Mouse (Mus musculus): ENCODE data around the gene Ttbk2. TPM values are rescaled to one million over a fixed set of nuclear protein-coding genes. Genes with fewer than 3 reads are reported as not detected.

Ttbk2 gene
- polyA plus RNA-seq, 1 experiment from 2014 or later = 11.1 TPM

- H3K9me3 ChIP-seq (replicated peaks; ENCODE audit: control insufficient read depth, low read length, poor library complexity, severe bottlenecking) = no peaks in the 10 kb centered on the region
- no peak overlapping the region for H3K4me3 ChIP-seq (ENCODE audit: low read depth, low read length)
- H3K27ac ChIP-seq (ENCODE audit: low read length) = no peak overlapping the region
- 83% methylated on average over 6 of the region's 6 CpGs for WGBS
- peaks cover 9% of the 10 kb centered on the region for H3K4me1 ChIP-seq (ENCODE audit: control insufficient read depth, insufficient read depth, low read length)
- H3K27me3 ChIP-seq (ENCODE audit: control insufficient read depth, insufficient read depth, low read depth, low read length) = no peaks in the 10 kb centered on the region
- H3K36me3 ChIP-seq (ENCODE audit: control insufficient read depth, insufficient read depth, low read length) = peaks cover 46% of the 10 kb centered on the region
- ATAC-seq = no peak
- no peak overlapping the region for H3K4me2 ChIP-seq (ENCODE audit: low read length)
- H3K9ac ChIP-seq (ENCODE audit: low read depth, low read length) = no peak overlapping the region
These were observed 126.2 kb downstream of the Ttbk2 start for GRCm38 (mm10) chr2:120724176-120724575.

GRCm38 (mm10) chr2:120723621-120724020 is 126.8 kb downstream of the Ttbk2 start:
- WGBS = 78% methylated on average over 4 of the region's 4 CpGs
- H3K9me3 ChIP-seq (replicated peaks; ENCODE audit: control insufficient read depth, low read length, poor library complexity, severe bottlenecking) = no peaks in the 10 kb centered on the region
- H3K4me2 ChIP-seq (ENCODE audit: low read length) = no peak overlapping the region
- no peak overlapping the region for H3K9ac ChIP-seq (ENCODE audit: low read depth, low read length)
- H3K36me3 ChIP-seq (ENCODE audit: control insufficient read depth, insufficient read depth, low read length) = peaks cover 46% of the 10 kb centered on the region
- no peak overlapping the region for H3K4me3 ChIP-seq (ENCODE audit: low read depth, low read length)
- no peaks in the 10 kb centered on the region for H3K27me3 ChIP-seq (ENCODE audit: control insufficient read depth, insufficient read depth, low read depth, low read length)
- H3K4me1 ChIP-seq (ENCODE audit: control insufficient read depth, insufficient read depth, low read length) = peaks cover 4% of the 10 kb centered on the region
- no peak for ATAC-seq
- H3K27ac ChIP-seq (ENCODE audit: low read length) = no peak overlapping the region

- Histone ChIP-seq H3K27me3 (ENCODE audit: control insufficient read depth, insufficient read depth, low read depth, low read length) (no peaks in the 10 kb centered on the region), H3K36me3 (ENCODE audit: control insufficient read depth, insufficient read depth, low read length) (peaks cover 47% of the 10 kb centered on the region), H3K9me3 (replicated peaks; ENCODE audit: control insufficient read depth, low read length, poor library complexity, severe bottlenecking) (no peaks in the 10 kb centered on the region), H3K4me2 (ENCODE audit: low read length) (no peak overlapping the region), H3K9ac (ENCODE audit: low read depth, low read length) (no peak overlapping the region), H3K27ac (ENCODE audit: low read length) (no peak overlapping the region), H3K4me3 (ENCODE audit: low read depth, low read length) (no peak overlapping the region), H3K4me1 (ENCODE audit: control insufficient read depth, insufficient read depth, low read length) (no peaks in the 10 kb centered on the region)
- no peak for ATAC-seq
- 69% methylated on average over 8 of the region's 8 CpGs for WGBS
These were observed 127.9 kb downstream of the Ttbk2 start for GRCm38 (mm10) chr2:120722491-120722890.

- 88% methylated on average over 2 of the region's 2 CpGs for WGBS
- H3K4me2 ChIP-seq (ENCODE audit: low read length) = no peak overlapping the region
- H3K4me3 ChIP-seq (ENCODE audit: low read depth, low read length) = no peak overlapping the region
- no peaks in the 10 kb centered on the region for H3K27me3 ChIP-seq (ENCODE audit: control insufficient read depth, insufficient read depth, low read depth, low read length)
- no peaks in the 10 kb centered on the region for H3K9me3 ChIP-seq (replicated peaks; ENCODE audit: control insufficient read depth, low read length, poor library complexity, severe bottlenecking)
- peaks cover 51% of the 10 kb centered on the region for H3K36me3 ChIP-seq (ENCODE audit: control insufficient read depth, insufficient read depth, low read length)
- no peak for ATAC-seq
- H3K27ac ChIP-seq (ENCODE audit: low read length) = no peak overlapping the region
- no peaks in the 10 kb centered on the region for H3K4me1 ChIP-seq (ENCODE audit: control insufficient read depth, insufficient read depth, low read length)
- no peak overlapping the region for H3K9ac ChIP-seq (ENCODE audit: low read depth, low read length)
These were observed 128.5 kb downstream of the Ttbk2 start for GRCm38 (mm10) chr2:120721911-120722310.

- over 99% methylated on average over 6 of the region's 6 CpGs for WGBS
- Histone ChIP-seq H3K36me3 (ENCODE audit: control insufficient read depth, insufficient read depth, low read length) (peaks cover 46% of the 10 kb centered on the region), H3K4me2 (ENCODE audit: low read length) (no peak overlapping the region)
These were observed 129.6 kb downstream of the Ttbk2 start for GRCm38 (mm10) chr2:120720821-120721220.

GRCm38 (mm10) chr2:120718496-120718895 is 131.9 kb downstream of the Ttbk2 start:
- H3K27me3 ChIP-seq (ENCODE audit: control insufficient read depth, insufficient read depth, low read depth, low read length) = no peaks in the 10 kb centered on the region
- no peak overlapping the region for H3K27ac ChIP-seq (ENCODE audit: low read length)
- no peak overlapping the region for H3K9ac ChIP-seq (ENCODE audit: low read depth, low read length)
- no peak for ATAC-seq
- H3K4me1 ChIP-seq (ENCODE audit: control insufficient read depth, insufficient read depth, low read length) = no peaks in the 10 kb centered on the region
- peaks cover 44% of the 10 kb centered on the region for H3K36me3 ChIP-seq (ENCODE audit: control insufficient read depth, insufficient read depth, low read length)
- H3K9me3 ChIP-seq (replicated peaks; ENCODE audit: control insufficient read depth, low read length, poor library complexity, severe bottlenecking) = no peaks in the 10 kb centered on the region
- H3K4me3 ChIP-seq (ENCODE audit: low read depth, low read length) = no peak overlapping the region
- no peak overlapping the region for H3K4me2 ChIP-seq (ENCODE audit: low read length)
- 97% methylated on average over 8 of the region's 8 CpGs for WGBS

More at GRCm38 (mm10) chr2:120720821-120721220, 129.6 kb downstream of the Ttbk2 start:
- Histone ChIP-seq H3K27me3 (ENCODE audit: control insufficient read depth, insufficient read depth, low read depth, low read length) (no peaks in the 10 kb centered on the region), H3K9me3 (replicated peaks; ENCODE audit: control insufficient read depth, low read length, poor library complexity, severe bottlenecking) (no peaks in the 10 kb centered on the region), H3K27ac (ENCODE audit: low read length) (no peak overlapping the region), H3K4me3 (ENCODE audit: low read depth, low read length) (no peak overlapping the region), H3K4me1 (ENCODE audit: control insufficient read depth, insufficient read depth, low read length) (no peaks in the 10 kb centered on the region), H3K9ac (ENCODE audit: low read depth, low read length) (no peak overlapping the region)
- no peak for ATAC-seq

GRCm38 (mm10) chr2:120713441-120713840 is 137.0 kb downstream of the Ttbk2 start:
- no peak overlapping the region for H3K9ac ChIP-seq (ENCODE audit: low read depth, low read length)
- no peak for ATAC-seq
- no peak overlapping the region for H3K4me2 ChIP-seq (ENCODE audit: low read length)
- H3K27ac ChIP-seq (ENCODE audit: low read length) = no peak overlapping the region
- 98% methylated on average over 3 of the region's 3 CpGs for WGBS
- H3K27me3 ChIP-seq (ENCODE audit: control insufficient read depth, insufficient read depth, low read depth, low read length) = no peaks in the 10 kb centered on the region
- H3K4me1 ChIP-seq (ENCODE audit: control insufficient read depth, insufficient read depth, low read length) = no peaks in the 10 kb centered on the region
- no peaks in the 10 kb centered on the region for H3K9me3 ChIP-seq (replicated peaks; ENCODE audit: control insufficient read depth, low read length, poor library complexity, severe bottlenecking)
- H3K4me3 ChIP-seq (ENCODE audit: low read depth, low read length) = no peak overlapping the region
- peaks cover 24% of the 10 kb centered on the region for H3K36me3 ChIP-seq (ENCODE audit: control insufficient read depth, insufficient read depth, low read length)

- H3K9me3 ChIP-seq (replicated peaks; ENCODE audit: control insufficient read depth, low read length, poor library complexity, severe bottlenecking) = no peaks in the 10 kb centered on the region
- no peak overlapping the region for H3K4me2 ChIP-seq (ENCODE audit: low read length)
- no peak for ATAC-seq
- H3K36me3 ChIP-seq (ENCODE audit: control insufficient read depth, insufficient read depth, low read length) = peaks cover 18% of the 10 kb centered on the region
- H3K27me3 ChIP-seq (ENCODE audit: control insufficient read depth, insufficient read depth, low read depth, low read length) = no peaks in the 10 kb centered on the region
- 97% methylated on average over 3 of the region's 3 CpGs for WGBS
- H3K4me1 ChIP-seq (ENCODE audit: control insufficient read depth, insufficient read depth, low read length) = no peaks in the 10 kb centered on the region
- no peak overlapping the region for H3K27ac ChIP-seq (ENCODE audit: low read length)
- H3K4me3 ChIP-seq (ENCODE audit: low read depth, low read length) = no peak overlapping the region
- no peak overlapping the region for H3K9ac ChIP-seq (ENCODE audit: low read depth, low read length)
These were observed 139.5 kb downstream of the Ttbk2 start for GRCm38 (mm10) chr2:120710948-120711347.

GRCm38 (mm10) chr2:120710154-120710553 is 140.2 kb downstream of the Ttbk2 start:
- Histone ChIP-seq H3K9ac (ENCODE audit: low read depth, low read length) (no peak overlapping the region), H3K4me1 (ENCODE audit: control insufficient read depth, insufficient read depth, low read length) (no peaks in the 10 kb centered on the region), H3K36me3 (ENCODE audit: control insufficient read depth, insufficient read depth, low read length) (peaks cover 18% of the 10 kb centered on the region), H3K4me3 (ENCODE audit: low read depth, low read length) (no peak overlapping the region), H3K27me3 (ENCODE audit: control insufficient read depth, insufficient read depth, low read depth, low read length) (no peaks in the 10 kb centered on the region), H3K9me3 (replicated peaks; ENCODE audit: control insufficient read depth, low read length, poor library complexity, severe bottlenecking) (no peaks in the 10 kb centered on the region), H3K4me2 (ENCODE audit: low read length) (no peak overlapping the region), H3K27ac (ENCODE audit: low read length) (no peak overlapping the region)
- no peak for ATAC-seq
- 89% methylated on average over 3 of the region's 3 CpGs for WGBS

GRCm38 (mm10) chr2:120707041-120707440 is 143.4 kb downstream of the Ttbk2 start:
- H3K9me3 ChIP-seq (replicated peaks; ENCODE audit: control insufficient read depth, low read length, poor library complexity, severe bottlenecking) = no peaks in the 10 kb centered on the region
- H3K4me1 ChIP-seq (ENCODE audit: control insufficient read depth, insufficient read depth, low read length) = no peaks in the 10 kb centered on the region
- H3K27me3 ChIP-seq (ENCODE audit: control insufficient read depth, insufficient read depth, low read depth, low read length) = no peaks in the 10 kb centered on the region
- no peak overlapping the region for H3K9ac ChIP-seq (ENCODE audit: low read depth, low read length)
- no peak for ATAC-seq
- H3K4me3 ChIP-seq (ENCODE audit: low read depth, low read length) = no peak overlapping the region
- no peak overlapping the region for H3K4me2 ChIP-seq (ENCODE audit: low read length)
- no peak overlapping the region for H3K27ac ChIP-seq (ENCODE audit: low read length)
- no peaks in the 10 kb centered on the region for H3K36me3 ChIP-seq (ENCODE audit: control insufficient read depth, insufficient read depth, low read length)

Data from midbrain, embryonic 16.5 days (tissue).